Mouse (Mus musculus) MEL-GATA-1-ER (cell line): Measurements from ENCODE around the gene Eif2b3.

ENCODE experiments used
- DNase-seq: peaks from one replicate; pipeline ENCODE4 v3.0.0-alpha.2; 2012; ENCODE audit warnings: low read depth; ENCODE audit errors: extremely low read depth

Gene Eif2b3

DNA sequence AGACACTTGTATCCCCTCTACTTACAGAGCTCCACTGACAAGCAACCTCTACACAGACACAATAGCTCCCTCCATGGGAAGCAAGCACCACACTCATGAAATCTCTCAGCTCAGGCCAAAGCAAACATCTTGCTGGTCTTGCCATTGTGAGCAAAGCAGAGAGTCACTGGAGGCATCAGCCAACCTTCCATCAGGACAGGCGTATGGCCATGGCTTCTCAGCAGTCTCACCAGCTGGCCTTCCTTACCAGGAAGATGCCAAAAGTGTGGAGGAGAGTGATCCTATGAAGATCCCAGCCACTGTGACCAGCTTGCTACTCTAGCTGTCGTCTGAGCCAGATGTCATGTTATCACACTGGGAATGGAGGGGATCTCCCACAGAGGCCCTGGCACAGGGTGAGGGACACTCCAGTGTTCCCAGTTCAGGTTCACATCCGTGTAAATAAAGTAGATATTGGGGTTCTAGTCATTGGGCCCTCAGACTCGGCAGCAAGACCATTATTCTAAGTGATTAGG is 4.2 kb upstream of the Eif2b3 start:
- DNase-seq, result no peak

DNA sequence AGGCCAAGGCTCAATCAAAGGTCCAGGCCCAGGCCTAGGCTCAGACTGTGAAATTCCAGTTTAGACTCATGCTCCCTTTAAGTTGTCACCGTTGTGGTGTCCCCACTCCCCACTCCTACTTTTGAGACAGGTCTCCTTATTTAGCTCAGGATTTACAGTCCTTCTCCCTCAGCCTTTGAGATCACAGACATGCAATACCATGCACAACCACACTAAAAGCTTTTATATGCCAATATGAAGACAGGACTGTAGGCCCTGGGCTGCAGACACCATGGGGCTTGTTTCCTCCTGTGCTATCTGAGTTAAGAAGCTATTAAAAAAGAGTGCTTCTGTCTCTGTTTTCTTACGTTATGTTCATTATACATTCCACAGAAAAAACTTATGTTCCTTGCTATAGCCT is 1.5 kb upstream of the Eif2b3 start:
- no peak for DNase-seq

DNA sequence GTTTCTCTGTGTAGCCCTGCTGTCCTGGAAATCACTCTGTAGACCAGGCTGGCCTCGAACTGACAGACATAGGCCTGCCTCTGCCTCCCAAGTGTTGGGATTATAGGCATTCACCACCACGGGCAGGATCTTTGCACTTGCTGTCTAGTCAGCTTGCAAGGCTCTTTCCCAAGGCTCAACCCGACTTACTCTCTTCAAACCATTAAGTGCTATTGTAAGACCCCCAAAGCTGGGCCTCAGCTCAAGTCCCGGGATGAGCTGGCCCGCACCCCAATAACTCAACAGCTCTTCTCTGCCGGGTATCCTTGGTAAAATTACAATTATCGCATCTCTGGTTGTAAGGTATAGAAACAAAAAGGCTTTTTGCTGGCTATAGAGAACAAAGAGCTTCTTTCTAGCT is 875 bp upstream of the Eif2b3 start:
- no peak for DNase-seq

DNA sequence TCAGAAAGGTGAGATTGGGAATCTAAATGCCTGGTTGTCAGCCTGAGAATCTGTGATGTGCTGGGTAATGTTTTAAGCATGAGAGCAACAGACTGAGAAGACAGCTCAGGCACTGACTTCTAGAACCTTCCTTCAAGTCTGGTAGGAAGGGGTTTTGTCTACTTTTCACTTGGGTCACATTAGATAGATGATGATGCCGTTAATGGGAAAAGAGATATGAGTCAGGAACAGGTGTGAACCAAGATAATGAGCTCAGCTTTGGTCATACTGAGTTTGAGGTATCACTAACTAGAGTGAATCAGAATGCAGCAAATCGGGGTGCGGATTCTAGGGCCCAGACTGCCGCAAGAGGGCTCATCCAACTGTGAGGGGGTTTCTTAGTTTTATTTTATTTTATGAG is 4.3 kb downstream of the Eif2b3 start:
- no peak for DNase-seq

DNA sequence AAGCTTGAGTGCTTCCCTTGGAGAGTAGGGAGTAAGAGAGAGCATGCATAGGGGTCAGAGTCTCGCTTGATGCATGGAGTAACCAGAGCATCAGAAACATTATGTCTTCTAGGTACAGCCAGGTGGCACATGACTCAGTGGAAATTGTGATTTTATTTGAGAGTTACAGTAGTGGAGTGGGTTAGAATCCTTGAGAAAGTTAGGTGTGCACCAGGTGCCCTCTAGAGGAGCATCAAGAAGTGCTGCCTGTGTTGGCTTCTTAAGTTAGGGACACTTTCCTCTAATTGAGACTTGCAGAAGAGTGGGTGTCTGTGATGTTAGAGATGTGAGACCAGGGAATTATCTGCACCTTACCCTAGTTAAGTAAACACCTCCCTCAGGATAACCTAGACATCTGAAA is 11.9 kb downstream of the Eif2b3 start:
- DNase-seq, result no peak

DNA sequence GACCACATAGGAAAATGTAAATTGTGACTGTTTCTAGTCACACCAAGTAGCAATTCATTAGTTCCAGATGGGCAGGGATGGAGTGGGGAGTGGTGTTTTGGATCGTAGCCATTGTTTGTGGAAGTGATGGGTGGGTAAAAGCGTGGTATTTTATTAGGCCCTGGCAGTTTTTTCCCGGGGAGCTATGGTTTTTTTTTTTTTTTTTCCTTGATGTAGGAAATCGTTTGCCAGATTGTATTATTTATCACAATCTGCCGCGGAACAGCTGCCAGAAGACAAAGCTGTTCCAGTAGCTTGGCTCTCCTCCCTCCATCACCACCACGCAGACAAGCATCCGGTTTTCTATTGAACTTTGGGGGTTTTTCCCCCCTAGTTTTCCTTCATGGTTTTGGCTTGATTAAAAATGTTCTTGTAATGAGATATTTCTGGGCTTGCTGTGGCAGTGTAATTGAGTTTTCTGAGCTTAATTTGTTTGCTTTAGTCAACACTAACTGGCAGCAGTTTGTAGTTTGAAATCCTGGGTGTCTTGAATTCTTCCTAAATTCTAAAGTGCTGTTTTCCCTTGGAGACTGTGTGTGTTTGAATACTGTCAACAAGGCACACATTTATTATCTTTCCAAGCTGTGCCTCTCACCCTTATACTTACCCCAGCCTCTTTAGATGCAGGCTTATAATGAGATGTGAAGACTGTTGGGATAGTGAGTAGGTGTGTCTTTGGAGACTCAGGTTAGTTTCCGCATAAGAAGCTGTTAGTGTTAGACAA is 20.9 kb downstream of the Eif2b3 start:
- DNase-seq, result no peak

DNA sequence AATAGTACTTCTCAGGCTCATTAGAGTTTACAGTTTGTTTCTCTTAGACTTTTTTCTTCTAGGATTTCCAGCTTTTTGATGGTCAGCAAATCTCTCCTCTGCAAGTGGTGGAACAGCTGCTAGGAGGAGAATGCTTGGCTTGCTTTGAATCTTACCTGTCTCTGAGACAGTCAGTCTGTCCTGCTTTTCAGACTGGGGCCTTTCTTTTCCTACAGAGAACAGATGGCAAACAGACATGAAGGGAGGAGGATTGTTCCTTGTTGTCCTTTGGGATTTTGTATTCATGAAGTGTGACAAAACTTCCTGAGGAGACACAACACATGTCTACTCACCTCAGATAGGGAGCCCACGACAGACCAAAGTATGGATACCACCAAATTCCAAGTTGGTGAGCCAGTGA is 21.6 kb downstream of the Eif2b3 start:
- no peak for DNase-seq

DNA sequence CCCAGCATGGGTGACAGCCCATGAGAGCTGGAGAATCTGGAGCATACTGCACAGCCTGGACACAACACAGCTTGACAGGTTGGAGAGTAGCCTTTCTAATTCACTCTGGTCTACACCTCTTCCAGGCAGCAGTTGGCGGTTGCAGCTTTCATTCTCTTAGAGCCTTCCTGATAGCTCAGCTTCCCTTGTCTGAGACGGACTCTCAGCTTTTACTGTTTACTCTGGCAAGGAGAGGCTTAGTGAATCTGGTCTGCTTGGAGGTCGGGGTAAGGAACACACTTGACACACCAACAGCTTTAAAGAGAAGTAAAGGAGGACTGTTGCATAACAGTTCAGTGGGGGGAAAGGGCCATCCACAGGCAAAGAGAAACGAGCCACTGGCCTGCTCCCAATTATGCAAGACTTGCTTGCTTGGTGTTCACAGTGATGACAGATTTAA is 22.1 kb downstream of the Eif2b3 start:
- no peak for DNase-seq

DNA sequence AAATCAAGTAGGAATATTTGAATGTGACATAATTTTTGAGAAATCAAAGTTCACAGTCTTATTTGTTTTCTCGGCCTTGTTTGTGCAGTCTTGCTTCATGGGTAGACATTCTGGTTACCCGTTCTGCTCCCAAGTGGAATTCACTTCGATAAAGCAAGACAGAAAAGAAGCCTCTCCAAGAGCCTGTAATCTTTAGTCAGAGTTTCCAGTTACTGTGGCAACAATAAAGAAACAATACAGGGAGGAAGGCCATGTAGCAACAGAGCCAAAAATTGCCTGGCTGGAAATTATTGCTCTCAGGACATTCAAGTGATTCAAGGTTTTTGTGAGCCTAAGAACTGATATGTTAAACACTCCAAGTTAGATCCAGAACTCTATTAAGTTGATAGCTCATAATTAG is 29.6 kb downstream of the Eif2b3 start:
- DNase-seq, result no peak

DNA sequence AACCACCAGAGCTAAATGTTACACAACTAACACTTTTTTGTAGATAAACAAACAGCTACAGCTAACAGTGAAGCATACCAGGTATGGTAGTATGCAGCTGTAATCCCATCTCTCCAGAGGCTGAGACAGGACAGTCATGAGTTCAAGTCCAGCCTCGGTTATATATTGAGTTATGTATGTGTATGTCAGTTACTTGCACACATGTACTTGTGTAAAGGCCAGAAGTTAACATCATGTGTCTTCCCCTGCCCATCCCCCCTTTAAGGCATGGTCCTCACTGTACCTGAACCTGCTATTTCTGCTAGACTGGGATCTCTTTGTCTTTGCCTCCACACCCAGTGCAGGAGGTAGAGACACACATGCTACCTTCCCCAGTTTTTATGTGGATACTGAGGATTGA is 30.3 kb downstream of the Eif2b3 start:
- DNase-seq, result no peak

DNA sequence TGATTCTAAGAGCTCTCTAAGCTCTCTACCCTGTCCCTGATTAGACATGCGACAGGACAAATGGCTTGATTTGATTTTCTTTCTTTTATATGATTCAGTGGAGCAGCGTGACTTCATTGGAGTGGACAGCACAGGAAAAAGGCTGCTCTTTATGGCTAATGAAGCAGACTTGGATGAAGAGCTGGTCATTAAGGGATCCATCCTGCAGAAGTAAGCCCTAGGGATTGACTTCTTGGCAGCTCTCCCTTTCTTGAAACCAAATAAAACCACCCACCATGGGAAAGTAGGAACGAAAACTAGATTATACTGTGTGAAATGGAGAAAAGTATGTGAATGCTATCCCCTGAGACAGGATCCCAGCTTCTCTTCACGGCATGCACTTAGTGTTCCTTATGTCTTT is 33.4 kb downstream of the Eif2b3 start:
- DNase-seq, result no peak

DNA sequence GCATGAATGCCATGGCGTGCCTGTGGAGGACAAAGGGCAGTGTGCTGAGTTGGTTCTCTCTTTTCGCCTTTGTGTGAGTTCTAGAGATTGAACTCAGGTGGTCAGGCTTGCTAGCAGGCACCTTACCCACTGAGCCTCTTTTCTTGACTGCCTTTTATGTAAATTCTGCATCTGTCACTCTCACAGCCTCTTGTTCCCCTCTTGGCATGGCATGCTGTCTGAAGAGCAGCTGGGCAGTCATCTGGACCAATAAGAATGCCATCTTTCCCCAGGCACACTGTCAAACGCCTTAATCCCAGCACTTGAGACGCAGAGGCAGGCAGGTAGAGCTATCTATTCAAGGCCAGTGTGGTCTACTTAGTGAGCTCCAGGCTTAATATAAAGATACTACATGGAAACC is 34.8 kb downstream of the Eif2b3 start:
- DNase-seq, result no peak

DNA sequence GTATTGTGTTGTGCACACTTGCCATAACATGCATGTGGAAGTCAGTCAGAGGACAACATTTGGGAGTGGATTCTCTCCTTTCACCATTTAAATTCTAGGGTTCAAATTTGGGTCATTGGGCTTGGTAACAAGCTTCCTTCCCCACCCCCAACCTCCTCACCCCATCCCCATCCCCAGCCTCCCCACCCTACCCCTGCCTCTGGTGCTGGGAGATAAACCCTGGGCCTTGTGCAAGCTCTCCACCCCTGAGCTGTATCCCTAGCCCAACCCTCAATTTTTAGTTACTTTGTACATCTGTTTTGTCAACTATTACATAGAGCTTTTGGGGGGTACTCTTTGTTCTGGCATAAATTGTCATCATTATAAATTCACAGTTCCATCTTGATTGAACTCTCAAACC is 36.9 kb downstream of the Eif2b3 start:
- peak; percentile 32 for DNase-seq

DNA sequence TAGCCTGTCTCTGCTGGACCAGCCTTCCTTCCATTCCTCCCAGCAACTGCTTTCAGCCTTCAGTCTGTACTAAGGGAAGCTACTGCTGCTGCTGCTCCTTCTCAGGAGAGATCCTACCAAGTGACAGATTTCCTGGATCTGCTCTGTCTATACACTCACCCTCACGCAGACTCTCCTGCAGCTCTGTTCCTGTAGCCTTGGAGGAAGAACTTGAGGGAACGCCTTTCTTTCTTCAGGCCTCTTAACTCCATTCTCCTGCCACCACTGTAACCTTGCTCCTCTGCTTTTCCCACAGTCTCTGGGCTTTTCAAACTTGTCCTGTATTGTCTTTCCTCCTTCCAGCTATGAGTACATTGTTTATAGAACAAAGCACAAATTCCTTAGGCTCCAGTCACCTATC is 37.3 kb downstream of the Eif2b3 start:
- no peak for DNase-seq

DNA sequence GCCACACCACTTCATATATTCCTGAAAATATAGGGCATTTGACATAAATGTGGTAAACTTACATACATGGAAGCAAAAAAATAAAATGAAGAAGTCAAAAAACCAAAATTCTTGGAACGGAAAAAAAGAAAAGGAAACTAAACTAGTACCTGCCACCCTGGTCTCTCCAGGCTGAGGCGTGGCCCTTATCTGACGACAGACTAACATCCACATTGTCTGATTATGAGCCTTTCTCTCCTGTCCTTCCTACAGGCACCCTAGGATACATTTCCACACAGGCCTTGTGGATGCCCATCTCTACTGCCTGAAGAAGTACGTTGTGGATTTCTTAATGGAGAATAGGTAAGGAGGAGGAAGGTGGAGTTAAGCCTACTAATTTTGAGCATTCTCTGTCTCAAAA is 39.3 kb downstream of the Eif2b3 start:
- no peak for DNase-seq

DNA sequence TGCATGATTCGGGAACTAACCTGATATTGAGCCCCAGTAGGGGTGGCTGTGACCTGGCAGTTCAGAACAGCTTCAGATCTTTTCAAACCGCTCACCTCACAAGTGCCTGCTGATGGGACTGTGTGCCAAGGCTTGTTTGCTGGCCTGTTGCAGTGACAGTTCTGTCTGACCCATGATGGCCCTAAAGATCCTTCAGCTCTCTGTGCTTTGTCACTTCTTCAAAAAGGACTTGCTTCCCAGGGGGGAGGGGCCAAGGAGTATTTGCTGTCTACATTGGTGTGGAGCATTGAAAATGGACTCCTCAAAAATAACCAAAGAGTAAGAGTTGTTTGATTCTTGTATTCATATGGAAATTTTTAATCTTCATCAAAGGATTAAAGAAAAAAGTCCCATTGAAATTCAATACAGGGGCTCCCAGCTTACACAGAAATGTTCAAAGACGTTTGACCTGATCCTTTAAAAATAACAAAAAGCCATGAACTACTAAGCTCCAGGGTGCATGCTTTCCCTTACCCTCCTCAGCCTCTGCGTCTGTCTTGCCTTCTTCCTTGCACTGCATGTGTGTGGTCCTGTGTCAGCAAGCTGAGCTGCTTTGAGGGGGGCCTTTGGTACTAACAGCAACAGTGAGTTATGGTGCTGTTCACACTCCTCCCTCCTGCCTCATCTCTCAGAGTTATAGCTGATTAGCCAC is 43.6 kb downstream of the Eif2b3 start:
- no peak for DNase-seq

DNA sequence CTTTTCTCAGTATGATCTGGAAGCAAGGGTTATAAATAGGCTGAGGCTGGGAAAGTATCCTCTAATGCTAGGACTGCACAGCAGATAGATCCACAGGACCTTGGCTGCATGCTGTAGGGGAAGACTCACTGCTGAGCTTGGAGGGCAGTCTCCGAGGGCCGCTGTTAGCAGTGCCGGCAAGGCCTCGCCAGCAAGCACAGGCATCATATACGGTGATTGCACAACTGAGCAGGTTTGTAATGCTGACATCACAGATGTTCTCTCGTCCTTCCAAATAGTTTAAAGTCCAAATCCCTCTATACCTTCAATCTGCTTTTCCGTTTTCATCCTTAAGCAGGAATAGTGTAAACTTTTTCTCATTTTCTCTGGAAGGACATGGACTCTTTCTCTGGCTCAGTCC is 48.8 kb downstream of the Eif2b3 start:
- no peak for DNase-seq

DNA sequence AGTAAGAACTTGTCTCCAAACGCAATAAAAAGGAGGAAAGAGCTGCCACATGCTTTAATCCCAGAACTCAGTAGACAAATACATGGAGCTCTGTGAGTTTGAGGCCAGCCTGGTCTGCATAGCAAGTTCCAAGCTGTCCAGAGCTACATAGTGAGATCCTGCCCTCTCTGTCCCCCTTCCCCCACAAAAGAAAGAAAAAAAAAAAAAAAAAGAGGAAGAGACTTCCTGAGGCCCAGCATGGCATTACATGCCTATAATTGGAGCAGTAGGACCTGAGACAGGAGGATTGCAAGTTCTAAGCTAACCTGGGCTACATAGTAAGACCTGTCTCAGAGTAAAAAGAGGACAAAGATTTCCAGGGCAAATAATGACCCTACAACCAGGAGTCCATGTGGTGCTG is 50.4 kb downstream of the Eif2b3 start:
- DNase-seq, result no peak

DNA sequence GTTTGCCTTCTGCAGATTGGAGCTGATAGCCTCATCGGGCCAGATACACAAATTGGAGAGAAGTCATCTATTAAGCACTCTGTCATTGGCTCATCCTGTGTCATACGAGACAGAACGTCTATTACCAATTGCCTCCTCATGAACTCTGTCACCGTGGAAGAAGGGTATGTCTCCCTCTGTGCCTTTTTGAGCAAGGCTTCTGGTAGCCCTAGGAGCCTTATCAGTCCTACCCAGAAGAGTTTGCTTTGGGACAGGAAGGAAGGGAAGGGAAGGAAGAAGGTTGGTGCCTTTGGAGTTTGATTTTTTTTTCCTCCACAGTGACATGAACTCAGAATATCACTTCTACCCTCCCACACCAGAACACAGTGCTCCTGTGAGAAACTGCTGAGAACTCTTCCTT is 51.4 kb downstream of the Eif2b3 start:
- DNase-seq, result peak; percentile 46

DNA sequence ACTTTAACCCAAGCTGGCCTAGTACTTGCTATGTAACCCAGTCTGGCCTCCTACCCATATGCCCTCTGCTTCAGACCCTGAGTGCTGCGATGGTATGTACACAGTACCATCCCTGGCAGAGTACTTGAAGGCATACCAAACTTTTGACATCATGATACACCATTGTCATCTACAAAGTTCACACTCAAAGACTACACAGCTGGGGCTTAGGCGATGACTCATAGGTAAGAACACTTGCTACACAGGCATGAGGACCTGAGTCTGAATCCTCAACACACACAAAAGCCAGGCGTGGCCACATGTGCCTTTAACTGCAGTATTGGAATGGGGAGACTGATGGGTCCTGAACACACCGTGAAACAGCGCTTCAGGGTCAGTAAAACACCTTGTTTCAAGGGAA is 52.0 kb downstream of the Eif2b3 start:
- DNase-seq, result no peak

DNA sequence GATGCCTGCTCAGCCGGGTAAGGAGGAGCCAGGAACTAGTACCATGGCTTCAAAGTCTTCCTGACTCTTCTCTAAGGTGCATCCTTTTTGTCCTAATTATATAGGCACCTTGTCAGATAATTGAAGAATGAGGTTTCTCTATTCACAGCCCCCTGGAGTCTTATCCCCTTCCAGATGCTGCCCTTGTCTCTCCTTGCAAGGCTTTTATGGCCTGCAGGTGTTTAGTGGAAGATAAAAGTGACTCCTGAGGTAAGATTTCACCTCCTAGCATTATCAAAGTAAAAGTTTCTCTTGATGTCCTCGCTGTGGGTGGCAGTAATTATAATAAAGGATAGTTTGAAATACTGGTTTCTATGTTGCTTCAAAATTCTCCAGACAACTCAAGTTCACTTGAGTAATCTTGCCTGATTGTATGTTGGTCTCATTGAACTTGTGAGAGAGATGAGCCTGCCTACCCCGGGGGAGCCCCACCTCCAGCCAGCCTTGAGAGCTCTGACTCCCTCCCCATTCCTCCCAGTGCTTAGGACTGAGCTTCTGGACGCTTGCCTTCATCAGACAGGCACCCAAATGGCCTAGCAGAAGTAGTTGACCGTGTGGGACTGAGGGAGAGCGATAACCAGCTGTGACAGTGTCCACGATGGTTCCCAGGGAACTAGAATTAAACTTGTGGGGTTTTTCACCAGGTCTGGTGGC is 68.9 kb downstream of the Eif2b3 start:
- no peak for DNase-seq

DNA sequence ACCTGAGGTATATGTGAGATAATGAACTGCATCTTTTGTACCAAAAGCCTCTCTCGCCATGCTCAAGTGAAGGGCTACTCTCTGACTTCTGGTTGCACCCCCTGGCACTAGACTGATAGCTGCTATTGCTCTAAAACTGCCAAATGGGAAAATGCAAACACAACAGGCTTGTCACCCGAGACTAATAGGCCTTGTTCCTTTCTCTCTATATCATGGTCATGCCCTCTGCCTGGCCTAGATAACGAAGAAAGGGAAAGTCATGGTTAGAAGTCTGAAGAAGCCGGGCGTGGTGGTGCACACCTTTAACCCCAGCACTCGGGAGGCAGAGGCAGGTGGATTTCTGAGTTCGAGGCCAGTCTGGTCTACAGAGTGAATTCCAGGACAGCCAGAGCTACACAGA is 71.4 kb downstream of the Eif2b3 start:
- peak; percentile 26 for DNase-seq
